Mouse (Mus musculus) T-helper 2 cell (primary cell): ENCODE measurements around the gene Gm21987.
"Not testable (repeated sequence)": the region's sequence is repeated elsewhere in the genome, so short reads cannot be mapped to it uniquely, and the experiment has no call there.

ENCODE experiments used
- in situ Hi-C: fragments of 300-600 bp; cut with MboI, MseI; formaldehyde crosslinking; loops from one replicate; pipeline ENCODE4 v1.15.1; 2025; ENCODE audit warnings: high pct_unique_total_duplicates

Gm21987 gene

DNA sequence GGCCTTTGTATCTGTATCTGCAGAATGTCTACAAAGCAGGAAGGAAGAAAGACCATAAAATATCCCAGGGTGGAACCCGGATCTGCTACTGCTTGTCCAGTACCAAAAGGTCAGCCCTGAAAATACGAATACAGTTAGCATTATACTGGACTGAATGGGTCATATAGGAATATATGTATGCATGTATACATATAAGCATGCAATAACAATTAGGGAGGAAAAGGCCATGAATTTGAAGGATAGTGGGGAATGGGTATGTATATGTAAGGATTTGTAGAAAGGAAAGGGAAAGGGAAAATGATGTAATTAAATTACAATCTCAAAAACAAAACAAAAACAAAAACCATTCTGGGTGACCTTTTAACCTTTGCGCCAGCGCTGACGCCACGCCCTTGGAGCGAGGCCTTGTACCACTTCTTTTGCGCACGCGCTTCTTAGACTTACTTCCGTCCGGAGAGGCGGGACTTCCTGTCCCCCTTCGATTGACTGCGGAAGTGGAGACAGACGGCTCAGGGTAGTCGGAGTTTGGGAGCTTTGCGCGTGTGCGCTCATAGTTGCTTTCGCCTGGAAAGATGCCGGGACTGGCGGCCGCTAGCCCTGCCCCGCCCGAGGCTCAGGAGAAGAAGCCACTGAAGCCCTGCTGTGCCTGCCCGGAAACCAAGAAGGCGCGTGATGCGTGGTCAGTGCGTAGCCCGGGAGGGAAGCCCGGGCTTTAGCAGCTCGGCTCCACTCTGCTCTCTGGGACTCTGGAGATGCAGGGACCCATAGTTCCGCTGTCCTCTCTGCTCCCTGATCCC lies at the start of gene Gm21987, which contains the start of gene Cox17:
Gm21987 (plus strand) TSS at position 512 of the 797 bp plus-strand sequence.
Cox17 (plus strand) TSS at position 463 of the 797 bp plus-strand sequence.
- in situ Hi-C loops = no loop called here

GRCm38 (mm10) chr16:38298410-38298809 lies 48.4 kb upstream of the Gm21987 start:
- in situ Hi-C loops = no loop called here

- in situ Hi-C loops = loop anchor here (10.0 kb wide), 1 partner anchor 838 kb away; no protein-coding TSS in a partner anchor
Observed at GRCm38 (mm10) chr16:38302367-38302766, 44.5 kb upstream of the Gm21987 start.

DNA sequence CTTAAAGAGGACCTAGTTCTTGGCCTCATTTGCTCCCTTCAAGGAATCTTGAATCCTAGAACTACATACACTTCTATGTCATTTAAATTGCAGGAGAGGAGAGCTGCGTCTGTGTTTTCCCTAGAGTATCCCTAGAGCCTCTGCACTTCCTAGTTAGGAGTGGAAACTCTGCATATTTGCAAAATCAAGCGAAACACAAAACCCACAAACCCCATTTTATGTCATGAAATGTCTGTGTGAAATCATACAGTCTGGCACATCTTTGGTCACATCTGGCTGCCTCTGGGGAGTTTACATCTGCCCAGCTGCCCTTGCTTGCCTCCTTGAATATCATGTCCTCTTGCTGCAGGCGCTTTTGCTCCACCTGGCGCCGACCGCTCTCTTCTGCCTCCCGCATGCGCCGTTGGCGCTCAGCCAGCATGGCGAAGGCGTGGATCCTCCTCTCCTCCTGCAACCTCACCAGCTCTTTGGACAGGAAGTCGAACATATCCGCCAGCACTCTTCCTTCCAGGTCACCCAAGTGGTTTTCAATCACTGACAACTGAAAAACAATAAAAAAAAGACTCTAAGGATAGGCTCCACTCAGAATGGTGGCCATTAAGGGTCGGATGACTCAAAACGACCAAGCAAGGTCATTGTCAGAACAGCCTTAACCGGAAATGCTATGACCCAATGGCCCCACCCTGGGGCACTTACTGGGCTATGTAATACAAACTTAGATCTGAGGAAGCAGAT lies 42.2 kb upstream of the Gm21987 start:
- in situ Hi-C loops = loop anchor here (10.0 kb wide), 1 partner anchor 840 kb away; no protein-coding TSS in a partner anchor

DNA sequence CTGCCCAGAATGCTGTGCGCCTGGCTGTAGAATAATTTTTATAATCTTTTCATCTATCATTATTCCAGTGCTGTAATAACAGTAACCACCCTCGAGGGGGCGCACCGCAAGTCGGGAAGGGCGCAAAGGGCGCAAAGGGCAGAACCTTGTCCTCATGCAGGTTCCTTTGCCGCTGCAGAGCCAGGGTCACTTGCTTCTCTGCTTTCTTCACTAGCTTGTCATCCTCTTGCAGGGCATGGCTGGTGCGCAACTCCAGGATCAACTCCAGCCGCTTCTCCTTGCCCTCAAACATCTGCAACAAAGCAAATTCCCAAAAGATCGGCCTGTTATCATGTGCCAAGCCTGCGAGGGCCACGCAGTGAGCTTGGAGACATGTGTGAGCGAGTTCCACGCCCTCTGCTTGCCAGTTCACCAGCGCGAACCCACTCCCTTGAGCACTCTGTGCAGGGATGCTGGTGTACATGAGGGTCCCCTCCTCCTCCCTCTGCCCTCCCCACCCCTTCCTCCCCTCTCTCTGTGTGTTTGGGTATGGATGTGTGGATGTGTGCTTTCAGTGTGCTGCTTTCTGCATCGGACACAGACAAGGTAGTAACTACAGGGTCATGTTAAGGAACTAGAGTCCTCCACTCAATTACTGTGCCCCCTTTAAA lies 40.1 kb upstream of the Gm21987 start:
- in situ Hi-C loops = loop anchor here (10.0 kb wide), 1 partner anchor 842 kb away; no protein-coding TSS in a partner anchor

- in situ Hi-C loops = loop anchor here (10.0 kb wide), 1 partner anchor 842 kb away; no protein-coding TSS in a partner anchor
Observed at GRCm38 (mm10) chr16:38307221-38307605, 39.6 kb upstream of the Gm21987 start.

- in situ Hi-C loops = loop anchor here (10.0 kb wide), 1 partner anchor 843 kb away; no protein-coding TSS in a partner anchor
Observed at GRCm38 (mm10) chr16:38307651-38308050, 39.2 kb upstream of the Gm21987 start.

- in situ Hi-C loops = loop anchor here (10.0 kb wide), 1 partner anchor 843 kb away; no protein-coding TSS in a partner anchor
Observed at GRCm38 (mm10) chr16:38308195-38308594, 38.6 kb upstream of the Gm21987 start.

GRCm38 (mm10) chr16:38318492-38318891 lies 28.3 kb upstream of the Gm21987 start:
- in situ Hi-C loops = no loop called here

- in situ Hi-C loops = no loop called here
Observed at GRCm38 (mm10) chr16:38319087-38319486, 27.8 kb upstream of the Gm21987 start.

GRCm38 (mm10) chr16:38321452-38321935 lies 25.3 kb upstream of the Gm21987 start:
- in situ Hi-C loops = loop anchor here (5.0 kb wide), 1 partner anchor 161 kb away; no protein-coding TSS in a partner anchor

- in situ Hi-C loops = loop anchor here (5.0 kb wide), 1 partner anchor 158 kb away; no protein-coding TSS in a partner anchor
Observed at GRCm38 (mm10) chr16:38324311-38324710, 22.5 kb upstream of the Gm21987 start.

GRCm38 (mm10) chr16:38326778-38327397 lies 20.0 kb upstream of the Gm21987 start:
- in situ Hi-C loops = no loop called here

- in situ Hi-C loops = no loop called here
Observed at GRCm38 (mm10) chr16:38329340-38329739, 17.5 kb upstream of the Gm21987 start.

- in situ Hi-C loops = no loop called here
Observed at GRCm38 (mm10) chr16:38334431-38334830, 12.4 kb upstream of the Gm21987 start.

DNA sequence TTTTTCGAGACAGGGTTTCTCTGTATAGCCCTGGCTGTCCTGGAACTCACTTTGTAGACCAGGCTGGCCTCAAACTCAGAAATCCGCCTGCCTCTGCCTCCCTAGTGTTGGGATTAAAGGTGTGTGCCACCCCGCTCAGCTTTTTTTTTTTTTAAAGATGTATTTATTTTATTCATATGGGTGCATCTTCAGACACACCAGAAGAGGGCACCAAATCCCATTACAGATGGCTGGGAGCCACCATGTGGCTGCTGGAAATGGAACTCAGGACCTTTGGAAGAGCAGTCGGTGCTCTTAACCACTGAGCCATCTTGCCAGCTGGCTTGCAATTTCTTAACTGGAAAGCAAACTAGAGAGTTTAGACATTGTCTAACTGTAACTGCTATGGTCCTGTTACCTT lies 8.8 kb upstream of the Gm21987 start:
- in situ Hi-C loops = not testable (repeated sequence)

DNA sequence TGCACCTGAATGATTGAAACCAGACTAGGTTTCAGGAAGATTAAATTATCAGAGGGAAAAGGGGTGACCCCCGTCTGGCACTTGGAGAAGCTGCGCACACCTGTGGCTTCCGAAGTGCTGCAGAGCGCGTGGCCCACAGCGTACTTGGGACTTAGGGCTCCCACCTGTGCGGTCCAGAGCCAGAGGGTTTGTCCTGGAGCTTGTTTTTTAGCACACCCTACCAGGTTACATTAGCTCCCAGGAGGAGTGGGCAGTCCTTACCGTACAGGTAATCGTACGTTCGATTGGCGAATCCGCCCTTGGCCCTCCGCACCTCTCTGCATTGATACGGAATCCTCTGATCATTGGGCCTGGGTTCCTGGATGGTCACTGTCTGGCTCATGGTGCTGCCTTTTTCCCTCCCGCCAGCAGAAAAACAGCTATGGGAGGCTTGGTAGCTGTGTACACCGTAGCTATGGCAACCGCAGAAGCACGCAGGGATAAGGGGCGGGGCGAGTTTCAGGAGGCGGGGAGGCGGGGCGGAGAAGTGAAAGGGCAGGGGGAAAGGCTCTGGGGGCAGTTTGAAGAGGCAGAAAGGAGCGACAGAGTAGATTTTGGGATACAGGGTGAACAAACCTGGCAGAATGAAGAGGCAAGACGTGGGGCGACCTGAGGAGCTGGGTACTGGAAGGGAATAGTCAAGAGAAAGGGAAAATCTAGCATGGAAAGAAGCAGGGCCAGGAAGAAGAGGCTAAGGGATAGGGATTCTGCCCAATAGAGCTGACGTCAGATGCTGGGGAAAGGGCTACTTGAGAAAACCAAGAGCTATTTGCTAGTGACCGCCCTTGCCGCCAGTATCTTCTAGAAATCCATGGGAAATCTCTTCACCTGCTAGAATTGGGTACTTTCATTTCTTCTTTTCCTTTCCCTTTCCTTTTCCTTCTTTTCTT lies 5.2 kb upstream of the Gm21987 start, which contains the start of gene Maats1:
Maats1 (minus strand) TSS at position 748 of the 929 bp plus-strand sequence.
- in situ Hi-C loops = no loop called here

DNA sequence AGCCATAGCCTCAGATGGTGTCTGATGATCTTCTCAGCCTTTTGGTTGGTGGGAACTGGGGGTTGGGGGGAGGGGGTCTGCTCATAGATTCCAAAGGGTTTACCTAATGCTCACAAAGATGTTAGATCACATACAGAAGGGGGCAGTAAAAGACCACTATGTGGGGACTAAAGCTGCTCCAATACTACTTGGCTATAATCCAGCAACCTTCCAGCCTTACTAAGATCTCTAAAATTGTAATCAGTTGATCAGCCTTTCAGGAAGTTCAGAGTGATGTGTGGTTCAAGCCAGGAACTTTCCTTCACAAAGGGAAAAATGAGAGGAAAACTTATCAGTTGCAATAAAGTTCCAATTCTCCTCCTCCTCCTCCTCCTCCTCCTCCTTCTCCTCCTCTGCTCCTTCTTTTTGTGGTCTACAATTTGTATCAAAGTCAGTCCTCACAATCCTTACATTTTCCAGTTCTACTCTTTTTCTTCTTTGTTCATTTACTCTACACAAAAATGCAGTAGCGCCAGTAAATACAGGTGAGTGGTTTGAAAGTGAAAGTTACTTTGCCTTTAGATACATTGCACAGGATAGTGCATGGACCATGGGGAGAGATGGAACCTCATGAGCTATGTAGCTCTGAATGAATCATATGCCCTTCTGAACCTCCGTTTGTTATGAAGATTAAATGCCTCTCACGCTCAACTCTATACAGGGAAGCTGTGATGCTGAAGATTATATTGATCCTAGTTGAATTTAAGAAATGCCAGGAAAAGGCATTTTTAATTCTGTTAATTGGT lies 1.7 kb upstream of the Gm21987 start:
- in situ Hi-C loops = no loop called here

- in situ Hi-C loops = no loop called here
Observed at GRCm38 (mm10) chr16:38347588-38347987, 748 bp downstream of the Gm21987 start.
